Mouse (Mus musculus): ENCODE measurements around the gene Rcan2.

Gene Rcan2

GRCm38 (mm10) chr17:44088226-44088625 is 287.1 kb downstream of the Rcan2 start:
- no peak for DNase-seq
